Mouse (Mus musculus) layer of hippocampus, adult 11-12 months (tissue): ENCODE data around the gene Acbd4.

ENCODE experiments used
- DNase-seq: peaks from one replicate; pipeline ENCODE4 v3.0.0; 2022; ENCODE audit warnings: low spot score

Gene Acbd4

GRCm38 (mm10) chr11:103101481-103101865 lies at the start of gene Acbd4, which contains the start of gene Plcd3:
Gene Acbd4 (plus strand): TSS chr11:103101682.
Gene Plcd3 (minus strand): TSS chr11:103101658.
- DNase-seq = peak; percentile 69

DNA sequence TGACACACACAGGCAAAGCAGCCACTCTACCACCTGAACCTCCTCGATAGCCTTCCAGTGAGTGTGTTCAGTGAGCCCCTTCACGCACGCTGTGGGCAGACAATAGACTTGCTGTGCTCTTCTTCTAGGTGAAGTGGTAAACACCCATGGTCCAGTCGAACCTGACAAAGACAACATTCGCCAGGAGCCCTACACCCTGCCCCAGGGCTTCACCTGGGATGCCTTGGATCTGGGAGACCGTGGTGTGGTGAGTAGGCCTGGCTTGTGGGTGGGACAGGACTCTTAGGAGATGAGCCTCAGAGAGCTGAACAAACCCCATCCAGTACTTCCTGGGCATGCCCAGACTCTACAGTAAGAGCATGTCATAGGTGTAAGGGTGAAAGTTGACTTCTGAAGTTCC lies 49.4 kb upstream of the Acbd4 start:
- no peak for DNase-seq

DNA sequence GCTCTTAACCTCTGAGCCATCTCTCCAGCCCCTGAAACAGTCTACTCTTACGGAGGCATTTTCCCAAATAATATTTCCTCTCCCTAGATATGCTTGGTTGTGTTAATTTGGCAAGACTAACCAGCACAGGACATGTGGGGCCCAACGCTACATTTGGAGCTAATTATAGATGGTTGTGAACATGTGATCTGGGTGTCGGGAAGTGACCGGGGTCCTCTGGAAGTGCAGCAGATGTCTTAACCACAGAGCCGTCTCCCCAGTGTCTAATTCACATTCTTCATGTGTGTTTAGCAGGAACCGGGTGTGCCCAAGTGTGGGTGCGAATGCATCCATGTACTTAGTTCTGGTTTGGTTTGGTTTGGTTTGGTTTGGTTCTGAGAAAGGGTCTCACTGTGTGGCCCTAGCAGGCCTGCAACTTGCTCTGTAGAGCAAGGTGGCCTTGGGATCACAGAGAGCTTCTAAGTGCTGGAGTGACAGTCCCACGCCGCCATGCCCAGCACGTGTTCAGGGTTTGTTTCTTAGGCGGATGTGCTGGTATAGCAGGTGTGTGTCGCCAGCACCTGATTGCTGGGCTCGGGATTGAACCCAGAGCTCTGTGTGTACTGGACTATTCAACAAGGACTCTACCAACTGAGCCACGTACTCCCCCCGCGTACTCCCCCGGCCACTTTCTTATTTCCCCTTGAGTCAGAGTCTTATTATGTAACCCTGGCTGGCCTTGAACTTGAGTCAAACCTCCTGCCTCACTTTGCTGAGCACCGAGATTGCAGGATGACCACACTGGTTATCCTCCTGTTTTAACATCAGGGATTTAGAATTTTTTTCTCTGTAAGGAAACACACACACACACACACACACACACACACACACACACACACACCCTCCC lies 48.0 kb upstream of the Acbd4 start:
- DNase-seq = no peak

DNA sequence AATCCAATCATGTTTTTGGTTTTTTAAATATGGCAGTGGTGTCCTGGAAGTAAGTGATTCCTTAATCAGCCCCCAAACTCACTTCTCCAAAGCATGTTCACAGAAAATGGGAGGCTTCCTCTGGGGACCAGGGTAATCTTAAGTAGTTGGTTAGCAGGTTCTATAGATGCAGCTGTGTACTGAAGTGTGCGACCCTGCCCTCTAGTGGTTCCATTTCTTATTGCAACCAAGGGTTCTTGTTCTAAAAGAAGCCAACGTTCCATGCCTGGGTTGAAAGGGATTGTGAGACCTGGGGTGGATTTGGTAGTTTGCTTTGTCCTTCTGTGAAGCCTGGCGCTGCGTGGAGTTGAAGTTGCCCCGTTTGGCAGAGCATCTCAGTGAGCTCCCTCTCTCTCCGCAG lies 46.7 kb upstream of the Acbd4 start:
- peak; percentile 91 for DNase-seq

- DNase-seq = no peak
Measured at GRCm38 (mm10) chr11:103056636-103057035, 44.8 kb upstream of the Acbd4 start.

- no peak for DNase-seq
Measured at GRCm38 (mm10) chr11:103058499-103059085, 42.9 kb upstream of the Acbd4 start.

DNA sequence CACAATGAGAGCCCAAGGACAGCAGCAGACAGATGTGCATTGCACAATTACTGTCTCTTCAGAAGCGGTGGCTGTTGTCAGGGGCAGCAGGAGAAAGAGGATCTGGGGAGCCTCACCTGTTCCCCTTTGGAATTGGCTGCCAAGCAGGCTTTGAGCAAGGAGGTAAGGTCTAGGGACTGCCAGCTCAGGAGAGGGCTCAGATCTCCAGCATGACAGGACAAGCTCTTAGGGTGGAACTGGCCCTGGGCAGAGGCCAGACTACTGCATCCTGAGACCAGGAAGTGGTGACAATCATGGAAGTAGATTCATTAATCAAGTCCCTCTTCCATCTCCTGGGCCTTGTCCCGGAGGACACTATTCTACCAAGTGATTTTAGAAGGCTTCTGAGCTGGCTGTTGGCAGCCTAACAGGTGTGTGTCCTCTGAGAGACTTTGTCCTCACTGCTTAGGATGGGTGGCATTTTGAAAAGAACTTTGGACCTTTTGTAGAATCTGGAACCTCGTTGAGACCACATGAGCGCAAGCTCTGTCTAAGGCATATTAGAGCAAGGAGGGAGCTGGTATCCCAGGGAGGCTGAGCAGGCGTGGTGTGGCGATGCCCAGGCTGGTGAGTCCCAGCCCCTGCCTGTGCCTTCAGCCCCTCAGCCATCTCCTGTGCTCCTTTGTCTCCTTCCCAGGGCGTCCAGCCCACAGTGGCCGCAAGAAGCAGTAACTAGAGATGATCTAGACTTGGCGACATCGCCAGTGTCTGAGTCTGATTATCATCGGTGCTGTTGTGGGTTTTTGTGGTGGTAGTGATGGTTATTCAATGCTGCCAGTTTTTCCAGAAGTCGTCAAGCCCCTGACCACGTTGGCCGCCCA lies 35.1 kb upstream of the Acbd4 start:
- no peak for DNase-seq

- DNase-seq = no peak
Measured at GRCm38 (mm10) chr11:103067051-103067361, 34.5 kb upstream of the Acbd4 start.

- no peak for DNase-seq
Measured at GRCm38 (mm10) chr11:103067457-103068001, 34.0 kb upstream of the Acbd4 start.

DNA sequence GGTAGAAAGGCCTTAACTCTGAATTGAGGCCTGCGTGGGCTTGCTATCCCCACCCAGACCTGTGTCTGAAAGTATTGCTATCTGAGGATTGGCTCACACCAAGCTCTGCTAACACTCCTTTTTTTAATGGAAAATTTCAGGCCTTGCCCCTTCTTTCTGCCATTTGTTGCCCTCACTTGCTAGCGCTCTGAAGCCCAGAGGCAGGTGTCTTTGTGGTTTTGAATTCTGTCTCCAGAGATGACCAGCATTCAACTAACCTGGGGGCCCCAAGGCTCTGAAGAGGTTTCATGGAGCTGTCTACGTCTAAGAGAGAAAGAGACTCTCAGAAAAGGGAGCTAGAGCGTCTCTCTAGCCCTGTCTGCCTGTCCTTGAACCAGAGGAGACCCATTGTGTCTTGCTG lies 33.2 kb upstream of the Acbd4 start:
- no peak for DNase-seq

GRCm38 (mm10) chr11:103068884-103069283 lies 32.6 kb upstream of the Acbd4 start:
- DNase-seq = no peak

- DNase-seq = no peak
Measured at GRCm38 (mm10) chr11:103069731-103070130, 31.8 kb upstream of the Acbd4 start.

- no peak for DNase-seq
Measured at GRCm38 (mm10) chr11:103070322-103070880, 31.1 kb upstream of the Acbd4 start.

GRCm38 (mm10) chr11:103073671-103074070 lies 27.8 kb upstream of the Acbd4 start:
- DNase-seq = no peak

- DNase-seq = no peak
Measured at GRCm38 (mm10) chr11:103074121-103074650, 27.3 kb upstream of the Acbd4 start.

GRCm38 (mm10) chr11:103074796-103075323 lies 26.6 kb upstream of the Acbd4 start:
- no peak for DNase-seq

- no peak for DNase-seq
Measured at GRCm38 (mm10) chr11:103076010-103076409, 25.5 kb upstream of the Acbd4 start.

GRCm38 (mm10) chr11:103076581-103076980 lies 24.9 kb upstream of the Acbd4 start:
- no peak for DNase-seq

GRCm38 (mm10) chr11:103078131-103078530 lies 23.4 kb upstream of the Acbd4 start:
- DNase-seq = no peak

- no peak for DNase-seq
Measured at GRCm38 (mm10) chr11:103080323-103081091, 21.0 kb upstream of the Acbd4 start.

DNA sequence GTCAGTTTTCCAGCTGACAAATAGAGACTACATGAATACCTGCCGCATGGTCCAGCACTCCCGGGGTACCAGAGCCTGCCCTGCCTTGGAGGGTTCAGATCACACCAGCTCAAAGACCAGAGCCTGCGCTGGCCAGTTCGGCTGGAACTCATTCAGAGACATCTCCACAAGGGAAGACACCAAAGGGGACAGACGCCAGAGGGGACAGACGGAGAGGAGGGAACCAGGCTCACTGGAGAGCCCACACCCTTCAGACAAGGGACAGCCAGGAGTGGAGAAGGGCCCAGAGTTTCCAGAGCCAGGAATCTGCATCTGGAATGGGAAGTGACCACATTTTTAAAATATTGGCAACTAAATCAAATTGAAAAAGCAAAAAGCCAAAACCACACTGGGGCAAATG lies 19.9 kb upstream of the Acbd4 start:
- DNase-seq = no peak
